Mouse (Mus musculus): ENCODE results near the gene Cacybp.
A peak's percentile ranks its signal among the peaks of the same experiment; 100 is the strongest.

Cacybp gene

GRCm38 (mm10) chr1:160212703-160213669 is at the start of gene Cacybp:
TSS of gene Cacybp (minus strand) at chr1:160212875.
- DNase-seq (ENCODE audit: low read depth, low spot score), result peak; percentile 98

GRCm38 (mm10) chr1:160262415-160262814 is 49.7 kb upstream of the Cacybp start:
- DNase-seq (ENCODE audit: low read depth, low spot score), result no peak

- no peak for DNase-seq (ENCODE audit: low read depth, low spot score)
Measured at GRCm38 (mm10) chr1:160261849-160262248, 49.2 kb upstream of the Cacybp start.

- no peak for DNase-seq (ENCODE audit: low read depth, low spot score)
Measured at GRCm38 (mm10) chr1:160260605-160261004, 47.9 kb upstream of the Cacybp start.

GRCm38 (mm10) chr1:160259884-160260283 is 47.2 kb upstream of the Cacybp start:
- DNase-seq (ENCODE audit: low read depth, low spot score), result no peak

GRCm38 (mm10) chr1:160253108-160253507 is 40.4 kb upstream of the Cacybp start:
- peak; percentile 69 for DNase-seq (ENCODE audit: low read depth, low spot score)

GRCm38 (mm10) chr1:160251388-160252007 is 38.8 kb upstream of the Cacybp start:
- DNase-seq (ENCODE audit: low read depth, low spot score), result no peak

- DNase-seq (ENCODE audit: low read depth, low spot score), result no peak
Measured at GRCm38 (mm10) chr1:160250782-160251181, 38.1 kb upstream of the Cacybp start.

GRCm38 (mm10) chr1:160249786-160250185 is 37.1 kb upstream of the Cacybp start:
- no peak for DNase-seq (ENCODE audit: low read depth, low spot score)

- DNase-seq (ENCODE audit: low read depth, low spot score), result no peak
Measured at GRCm38 (mm10) chr1:160247473-160247872, 34.8 kb upstream of the Cacybp start.

GRCm38 (mm10) chr1:160246844-160247243 is 34.2 kb upstream of the Cacybp start:
- DNase-seq (ENCODE audit: low read depth, low spot score), result no peak

- no peak for DNase-seq (ENCODE audit: low read depth, low spot score)
Measured at GRCm38 (mm10) chr1:160245954-160246353, 33.3 kb upstream of the Cacybp start.

GRCm38 (mm10) chr1:160244689-160245088 is 32.0 kb upstream of the Cacybp start:
- no peak for DNase-seq (ENCODE audit: low read depth, low spot score)

- DNase-seq (ENCODE audit: low read depth, low spot score), result no peak
Measured at GRCm38 (mm10) chr1:160240091-160240490, 27.4 kb upstream of the Cacybp start.

- DNase-seq (ENCODE audit: low read depth, low spot score), result no peak
Measured at GRCm38 (mm10) chr1:160238852-160239443, 26.3 kb upstream of the Cacybp start.

- no peak for DNase-seq (ENCODE audit: low read depth, low spot score)
Measured at GRCm38 (mm10) chr1:160237981-160238380, 25.3 kb upstream of the Cacybp start.

GRCm38 (mm10) chr1:160233921-160234320 is 21.2 kb upstream of the Cacybp start:
- no peak for DNase-seq (ENCODE audit: low read depth, low spot score)

- DNase-seq (ENCODE audit: low read depth, low spot score), result peak; percentile 23
Measured at GRCm38 (mm10) chr1:160232113-160232512, 19.4 kb upstream of the Cacybp start.

- peak; percentile 46 for DNase-seq (ENCODE audit: low read depth, low spot score)
Measured at GRCm38 (mm10) chr1:160231013-160231412, 18.3 kb upstream of the Cacybp start.

- no peak for DNase-seq (ENCODE audit: low read depth, low spot score)
Measured at GRCm38 (mm10) chr1:160227850-160228249, 15.2 kb upstream of the Cacybp start.

- DNase-seq (ENCODE audit: low read depth, low spot score), result no peak
Measured at GRCm38 (mm10) chr1:160227196-160227595, 14.5 kb upstream of the Cacybp start.

GRCm38 (mm10) chr1:160224093-160224492 is 11.4 kb upstream of the Cacybp start:
- no peak for DNase-seq (ENCODE audit: low read depth, low spot score)

Data from R1 (cell line).